Mouse (Mus musculus) right cerebral cortex, postnatal 10 days (tissue): ENCODE data around the gene Myh7.
"Not testable (repeated sequence)": the region's sequence is repeated elsewhere in the genome, so short reads cannot be mapped to it uniquely, and the experiment has no call there.

Experiments used
- DNase-seq, 2 experiments: peaks; one replicate each; pipeline ENCODE4 v3.0.0; 2021; ENCODE audit warnings: low spot score in 2 of 2

Gene Myh7

GRCm38 (mm10) chr14:54994136-54994868 lies at the start of gene Myh7:
Gene Myh7, minus strand, starts transcription at chr14:54994626.
- peak in 1 of 2 experiments; percentile 60 for DNase-seq

- not testable (repeated sequence) for DNase-seq
Observed at GRCm38 (mm10) chr14:55043694-55044093, 49.3 kb upstream of the Myh7 start.

- no peak for DNase-seq
Observed at GRCm38 (mm10) chr14:55032695-55033225, 38.3 kb upstream of the Myh7 start.

- peak in 1 of 2 experiments; percentile 58 for DNase-seq
Observed at GRCm38 (mm10) chr14:55029034-55029698, 34.7 kb upstream of the Myh7 start.

- DNase-seq, result no peak
Observed at GRCm38 (mm10) chr14:55028333-55028835, 34.0 kb upstream of the Myh7 start.

- DNase-seq, result no peak
Observed at GRCm38 (mm10) chr14:55027653-55028052, 33.2 kb upstream of the Myh7 start.

- DNase-seq, result no peak
Observed at GRCm38 (mm10) chr14:55027251-55027650, 32.8 kb upstream of the Myh7 start.

- no peak for DNase-seq
Observed at GRCm38 (mm10) chr14:55025527-55025926, 31.1 kb upstream of the Myh7 start.

GRCm38 (mm10) chr14:55024236-55024635 lies 29.8 kb upstream of the Myh7 start:
- DNase-seq, result peak; percentile 75 to 82

GRCm38 (mm10) chr14:55023011-55023410 lies 28.6 kb upstream of the Myh7 start:
- DNase-seq, result no peak

- DNase-seq, result no peak
Observed at GRCm38 (mm10) chr14:55020394-55020793, 26.0 kb upstream of the Myh7 start.

GRCm38 (mm10) chr14:55016876-55017275 lies 22.4 kb upstream of the Myh7 start:
- DNase-seq, result no peak

GRCm38 (mm10) chr14:55015767-55016111 lies 21.3 kb upstream of the Myh7 start:
- no peak for DNase-seq

GRCm38 (mm10) chr14:55014991-55015766 lies 20.8 kb upstream of the Myh7 start, which contains the start of gene Ngdn:
Gene Ngdn, plus strand, starts transcription at chr14:55015454.
- peak; percentile 99 for DNase-seq

GRCm38 (mm10) chr14:55014591-55014990 lies 20.2 kb upstream of the Myh7 start:
- peak; percentile 76 to 84 for DNase-seq

GRCm38 (mm10) chr14:55011116-55011515 lies 16.7 kb upstream of the Myh7 start:
- peak in 1 of 2 experiments; percentile 49 for DNase-seq

GRCm38 (mm10) chr14:55008417-55008816 lies 14.0 kb upstream of the Myh7 start:
- DNase-seq, result no peak

GRCm38 (mm10) chr14:55007120-55007908 lies 12.9 kb upstream of the Myh7 start:
- no peak for DNase-seq

GRCm38 (mm10) chr14:55006541-55006940 lies 12.1 kb upstream of the Myh7 start:
- no peak for DNase-seq

GRCm38 (mm10) chr14:55005967-55006366 lies 11.5 kb upstream of the Myh7 start:
- DNase-seq, result no peak

- DNase-seq, result no peak
Observed at GRCm38 (mm10) chr14:55005506-55005905, 11.1 kb upstream of the Myh7 start.
